Mouse (Mus musculus): ENCODE results near the gene Dus3l. TPM values are rescaled to one million over a fixed set of nuclear protein-coding genes. Genes with fewer than 3 reads are reported as not detected.

Gene Dus3l
- 40.5 and 41.9 TPM in 2 replicates for polyA plus RNA-seq (2015; fragmentation: Nextera tagmentation; extraction: Ambion mirVana)

GRCm38 (mm10) chr17:56764474-56765354 lies at the start of gene Dus3l:
Gene Dus3l, plus strand, starts transcription at chr17:56764757.
- Histone ChIP-seq H3K27ac (ENCODE audit: low read length) (peak within 1 kb of the TSS; percentile 97), H3K4me3 (replicated peaks; ENCODE audit: low read length) (peak within 1 kb of the TSS; percentile 69), H3K9ac (ENCODE audit: low read length) (peak within 1 kb of the TSS; percentile 93), H3K4me2 (ENCODE audit: low read depth, low read length) (peak within 1 kb of the TSS; percentile 96), H3K27me3 (ENCODE audit: control insufficient read depth, insufficient read depth, low read length) (no peaks in the 10 kb centered on the region), H3K36me3 (ENCODE audit: control insufficient read depth, insufficient read depth, low read length) (peaks cover 25% of the 10 kb centered on the region), H3K9me3 (replicated peaks; ENCODE audit: control insufficient read depth, low read length) (no peaks in the 10 kb centered on the region), H3K4me1 (ENCODE audit: control insufficient read depth, insufficient read depth, low read length) (peaks cover 21% of the 10 kb centered on the region)
- ATAC-seq (ENCODE audit: insufficient read depth, low FRiP score), result peak; percentile 77
- under 1% methylated on average over 58 of the region's 58 CpGs for WGBS

- H3K4me1 ChIP-seq (ENCODE audit: control insufficient read depth, insufficient read depth, low read length), result peaks cover 23% of the 10 kb centered on the region
- H3K27me3 ChIP-seq (ENCODE audit: control insufficient read depth, insufficient read depth, low read length), result no peaks in the 10 kb centered on the region
- no peaks in the 10 kb centered on the region for H3K9me3 ChIP-seq (replicated peaks; ENCODE audit: control insufficient read depth, low read length)
- peaks cover 5% of the 10 kb centered on the region; the same call in 1 of the 2 replicates for H3K36me3 ChIP-seq (ENCODE audit: control insufficient read depth, insufficient read depth, low read length)
- no peak overlapping the region for H3K27ac ChIP-seq (ENCODE audit: low read length)
- no peak for ATAC-seq (ENCODE audit: insufficient read depth, low FRiP score)
- no peak overlapping the region for H3K4me3 ChIP-seq (replicated peaks; ENCODE audit: low read length)
- 0 out of 2 replicates have a peak overlapping the region, but pooled peaks have one; percentile 57 for H3K4me2 ChIP-seq (ENCODE audit: low read depth, low read length)
- WGBS, result 57% methylated on average over 11 of the region's 11 CpGs
- peak overlapping the region; percentile 72 for H3K9ac ChIP-seq (ENCODE audit: low read length)
Observed at GRCm38 (mm10) chr17:56715360-56715759, 49.2 kb upstream of the Dus3l start.

- H3K27me3 ChIP-seq (ENCODE audit: control insufficient read depth, insufficient read depth, low read length), result no peaks in the 10 kb centered on the region
- H3K36me3 ChIP-seq (ENCODE audit: control insufficient read depth, insufficient read depth, low read length), result no peaks in the 10 kb centered on the region
- 22% methylated on average over 22 of the region's 22 CpGs for WGBS
- H3K9ac ChIP-seq (ENCODE audit: low read length), result peak overlapping the region; percentile 72
- H3K27ac ChIP-seq (ENCODE audit: low read length), result peak overlapping the region; percentile 50; the same call in 1 of the 2 replicates
- peaks cover 23% of the 10 kb centered on the region for H3K4me1 ChIP-seq (ENCODE audit: control insufficient read depth, insufficient read depth, low read length)
- H3K4me2 ChIP-seq (ENCODE audit: low read depth, low read length), result peak overlapping the region; percentile 57
- H3K9me3 ChIP-seq (replicated peaks; ENCODE audit: control insufficient read depth, low read length), result no peaks in the 10 kb centered on the region
- H3K4me3 ChIP-seq (replicated peaks; ENCODE audit: low read length), result peak overlapping the region; percentile 93
- no peak for ATAC-seq (ENCODE audit: insufficient read depth, low FRiP score)
Observed at GRCm38 (mm10) chr17:56715914-56716654, 48.5 kb upstream of the Dus3l start.

- Histone ChIP-seq H3K4me3 (replicated peaks; ENCODE audit: low read length) (peak overlapping the region; percentile 93), H3K27me3 (ENCODE audit: control insufficient read depth, insufficient read depth, low read length) (no peaks in the 10 kb centered on the region), H3K4me1 (ENCODE audit: control insufficient read depth, insufficient read depth, low read length) (peaks cover 23% of the 10 kb centered on the region), H3K4me2 (ENCODE audit: low read depth, low read length) (peak overlapping the region; percentile 57), H3K9ac (ENCODE audit: low read length) (peak overlapping the region; percentile 92), H3K27ac (ENCODE audit: low read length) (peak overlapping the region; percentile 88), H3K36me3 (ENCODE audit: control insufficient read depth, insufficient read depth, low read length) (no peaks in the 10 kb centered on the region), H3K9me3 (replicated peaks; ENCODE audit: control insufficient read depth, low read length) (no peaks in the 10 kb centered on the region)
- under 1% methylated on average over 54 of the region's 55 CpGs for WGBS
- peak; percentile 95 for ATAC-seq (ENCODE audit: insufficient read depth, low FRiP score)
Observed at GRCm38 (mm10) chr17:56716655-56717362, 47.7 kb upstream of the Dus3l start.

GRCm38 (mm10) chr17:56717363-56718058 lies 47.0 kb upstream of the Dus3l start, which contains the start of the genes Ndufa11 and Vmac:
Gene Ndufa11, plus strand, starts transcription at chr17:56717767.
Gene Vmac, minus strand, starts transcription at chr17:56718022.
- H3K9ac ChIP-seq (ENCODE audit: low read length), result peak within 1 kb of the TSS; percentile 92
- H3K4me1 ChIP-seq (ENCODE audit: control insufficient read depth, insufficient read depth, low read length), result peaks cover 23% of the 10 kb centered on the region
- H3K4me2 ChIP-seq (ENCODE audit: low read depth, low read length), result peak within 1 kb of the TSS; percentile 57
- no peaks in the 10 kb centered on the region for H3K9me3 ChIP-seq (replicated peaks; ENCODE audit: control insufficient read depth, low read length)
- no peaks in the 10 kb centered on the region for H3K27me3 ChIP-seq (ENCODE audit: control insufficient read depth, insufficient read depth, low read length)
- no peaks in the 10 kb centered on the region for H3K36me3 ChIP-seq (ENCODE audit: control insufficient read depth, insufficient read depth, low read length)
- peak within 1 kb of the TSS; percentile 93 for H3K4me3 ChIP-seq (replicated peaks; ENCODE audit: low read length)
- under 1% methylated on average over 59 of the region's 59 CpGs for WGBS
- peak; percentile 71 for ATAC-seq (ENCODE audit: insufficient read depth, low FRiP score)
- peak within 1 kb of the TSS; percentile 88 for H3K27ac ChIP-seq (ENCODE audit: low read length)

GRCm38 (mm10) chr17:56722441-56722840 lies 42.1 kb upstream of the Dus3l start:
- Histone ChIP-seq H3K9me3 (replicated peaks; ENCODE audit: control insufficient read depth, low read length) (no peaks in the 10 kb centered on the region), H3K4me1 (ENCODE audit: control insufficient read depth, insufficient read depth, low read length) (peaks cover 22% of the 10 kb centered on the region), H3K9ac (ENCODE audit: low read length) (no peak overlapping the region), H3K4me2 (ENCODE audit: low read depth, low read length) (no peak overlapping the region), H3K36me3 (ENCODE audit: control insufficient read depth, insufficient read depth, low read length) (no peaks in the 10 kb centered on the region), H3K4me3 (replicated peaks; ENCODE audit: low read length) (no peak overlapping the region), H3K27ac (ENCODE audit: low read length) (no peak overlapping the region), H3K27me3 (ENCODE audit: control insufficient read depth, insufficient read depth, low read length) (no peaks in the 10 kb centered on the region)
- no peak for ATAC-seq (ENCODE audit: insufficient read depth, low FRiP score)
- WGBS, result 47% methylated on average over 5 of the region's 5 CpGs

GRCm38 (mm10) chr17:56723419-56724161 lies 41.0 kb upstream of the Dus3l start:
- no peak overlapping the region for H3K4me2 ChIP-seq (ENCODE audit: low read depth, low read length)
- no peak overlapping the region for H3K27ac ChIP-seq (ENCODE audit: low read length)
- 70% methylated on average over 11 of the region's 11 CpGs for WGBS
- H3K36me3 ChIP-seq (ENCODE audit: control insufficient read depth, insufficient read depth, low read length), result no peaks in the 10 kb centered on the region
- peak overlapping the region; percentile 32; the same call in 1 of the 2 replicates for H3K9ac ChIP-seq (ENCODE audit: low read length)
- H3K27me3 ChIP-seq (ENCODE audit: control insufficient read depth, insufficient read depth, low read length), result no peaks in the 10 kb centered on the region
- ATAC-seq (ENCODE audit: insufficient read depth, low FRiP score), result no peak
- H3K4me3 ChIP-seq (replicated peaks; ENCODE audit: low read length), result no peak overlapping the region
- peaks cover 29% of the 10 kb centered on the region for H3K4me1 ChIP-seq (ENCODE audit: control insufficient read depth, insufficient read depth, low read length)
- no peaks in the 10 kb centered on the region for H3K9me3 ChIP-seq (replicated peaks; ENCODE audit: control insufficient read depth, low read length)

All from stomach, embryonic 16.5 days (tissue).